ENCODE assay signal across 19 mouse cellular contexts in the genomic region with DNA sequence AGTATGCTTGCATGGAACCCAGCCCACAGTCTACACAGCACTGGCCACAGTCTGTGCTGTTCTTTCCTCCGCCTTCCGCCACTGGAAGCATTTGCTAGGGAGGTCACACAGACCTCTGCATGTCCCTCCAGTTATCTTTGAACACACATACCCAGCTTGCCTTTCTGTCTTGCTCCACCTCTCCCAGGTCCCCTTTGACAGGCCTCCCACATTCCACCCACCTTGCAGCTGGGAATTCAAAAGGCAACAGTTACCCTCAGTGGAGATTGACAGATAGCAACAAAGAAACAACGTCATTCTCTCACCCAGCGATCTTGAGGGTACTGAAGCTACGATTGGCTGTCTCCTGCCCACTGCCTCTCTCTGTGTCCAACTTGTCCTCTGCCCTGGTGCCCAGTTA.
A peak's percentile ranks its signal among the peaks of the same experiment; 100 is the strongest.
DNase-seq lines count a peak whose midpoint lies in the region; ATAC-seq and TF ChIP-seq lines count a peak whose summit lies in the region.
"Had no signal": no experiment of that assay in that cellular context is flagged by ENCODE, and none has a peak within 500 bp of the region (broad histone marks: within the 10 kb centered on the region; RNA-seq: fewer than 3 reads in every experiment).

No protein-coding gene starts in this region.

- WGBS in heart, embryonic 10.5 days: 47% methylated on average over 5 of the region's 5 CpGs
- 70% methylated on average over 5 of the region's 5 CpGs for WGBS in heart, adult 2 months
- 47% methylated on average over 5 of the region's 5 CpGs for WGBS in heart, embryonic 16.5 days
- WGBS in lung, embryonic 16.5 days: 51% methylated on average over 5 of the region's 5 CpGs

- peaks cover 36% of the 10 kb centered on the region for H3K4me1 ChIP-seq in heart, embryonic 10.5 days
- H3K4me1 ChIP-seq in heart, adult 2 months (ENCODE audit: control insufficient read depth, insufficient read depth, low read length): peaks cover 4% of the 10 kb centered on the region; the same call in 1 of the 2 replicates
- peaks cover 22% of the 10 kb centered on the region for H3K4me1 ChIP-seq in heart, embryonic 16.5 days (ENCODE audit: control insufficient read depth, insufficient read depth, low read length)
- peaks cover 8% of the 10 kb centered on the region; the same call in 1 of the 2 replicates for H3K4me1 ChIP-seq in lung, embryonic 16.5 days (replicated peaks; ENCODE audit: control insufficient read depth, insufficient read depth, low read length)
- H3K4me1 ChIP-seq: neural tube, embryonic 13.5 days had no signal

- no peak for DNase-seq in heart, embryonic 10.5 days (ENCODE audit: low spot score)
- DNase-seq in heart, adult 2 months: no peak
- no peak for DNase-seq in heart, postnatal 36 days
- DNase-seq in lung, postnatal 25 days (ENCODE audit: low spot score): no peak
- DNase-seq in kidney, postnatal 36 days: no peak
- DNase-seq: cerebellum, adult 2 months; cerebellum, postnatal 36 days; embryo, embryonic 11 days; thymus, adult 18-20 months; thymus, postnatal 36 days had no signal

- no peak for TF ChIP-seq CTCF in heart, adult 2 months (IDR thresholded peaks at IDR 0.05)

- no peak overlapping the region for H3K4me2 ChIP-seq in heart, embryonic 16.5 days (ENCODE audit: low read depth, low read length)
- no peak overlapping the region for H3K4me2 ChIP-seq in lung, embryonic 16.5 days (ENCODE audit: low read depth, low read length)
- H3K4me2 ChIP-seq: forebrain, embryonic 13.5 days; hindbrain, embryonic 13.5 days; neural tube, embryonic 13.5 days had no signal

- no peak overlapping the region for H3K4me3 ChIP-seq in heart, embryonic 10.5 days
- no peak overlapping the region for H3K4me3 ChIP-seq in heart, adult 2 months
- H3K4me3 ChIP-seq in heart, embryonic 16.5 days (ENCODE audit: low read length): no peak overlapping the region
- H3K4me3 ChIP-seq in lung, embryonic 16.5 days (ENCODE audit: low read length): no peak overlapping the region
- H3K4me3 ChIP-seq: forebrain, embryonic 13.5 days; hindbrain, embryonic 13.5 days; midbrain, embryonic 10.5 days; myocyte; neural tube, embryonic 13.5 days had no signal

- H3K9ac ChIP-seq in heart, adult 2 months (ENCODE audit: low read depth, low read length): no peak overlapping the region
- H3K9ac ChIP-seq in heart, embryonic 16.5 days (ENCODE audit: low read length): no peak overlapping the region
- no peak overlapping the region for H3K9ac ChIP-seq in lung, embryonic 16.5 days (ENCODE audit: low read length)
- H3K9ac ChIP-seq: forebrain, embryonic 13.5 days; hindbrain, embryonic 13.5 days; neural tube, embryonic 13.5 days had no signal

- intact Hi-C loops in heart, adult 2 months (cut with DNase I): no loop called here
- intact Hi-C loops in heart, postnatal 36 days (cut with DNase I): no loop called here

- no peaks in the 10 kb centered on the region for H3K27me3 ChIP-seq in heart, embryonic 10.5 days (ENCODE audit: insufficient read depth, poor library complexity, severe bottlenecking)
- H3K27me3 ChIP-seq in heart, adult 2 months (ENCODE audit: control insufficient read depth, insufficient read depth, low read length): no peaks in the 10 kb centered on the region
- H3K27me3 ChIP-seq in heart, embryonic 16.5 days (ENCODE audit: control insufficient read depth, insufficient read depth, low read length): no peaks in the 10 kb centered on the region
- no peaks in the 10 kb centered on the region for H3K27me3 ChIP-seq in lung, embryonic 16.5 days (ENCODE audit: control insufficient read depth, insufficient read depth, low read depth, low read length)
- H3K27me3 ChIP-seq: forebrain, embryonic 13.5 days; neural tube, embryonic 13.5 days had no signal

- ATAC-seq in heart, embryonic 16.5 days (replicated peaks; ENCODE audit: extremely low read depth, insufficient read depth, low FRiP score): no peak
- ATAC-seq in lung, embryonic 16.5 days (ENCODE audit: low read depth): peak; percentile 26; the same call in 1 of the 2 replicates
- ATAC-seq: forebrain, embryonic 13.5 days; midbrain, embryonic 16.5 days had no signal

- H3K36me3 ChIP-seq in heart, embryonic 10.5 days: no peaks in the 10 kb centered on the region
- H3K36me3 ChIP-seq in heart, adult 2 months (ENCODE audit: control insufficient read depth, insufficient read depth, low read length): no peaks in the 10 kb centered on the region
- H3K36me3 ChIP-seq in heart, embryonic 16.5 days (ENCODE audit: control insufficient read depth, insufficient read depth): no peaks in the 10 kb centered on the region
- H3K36me3 ChIP-seq in lung, embryonic 16.5 days (ENCODE audit: control insufficient read depth, insufficient read depth, low read length): no peaks in the 10 kb centered on the region
- H3K36me3 ChIP-seq: hindbrain, embryonic 13.5 days; midbrain, embryonic 10.5 days; neural tube, embryonic 13.5 days had no signal

- TF ChIP-seq POLR2A in heart, adult 2 months (IDR thresholded peaks at IDR 0.05; ENCODE audit: insufficient read depth, low read depth, low read length): no peak

- no peak for TF ChIP-seq EP300 in heart, adult 2 months (IDR thresholded peaks at IDR 0.05; ENCODE audit: insufficient read depth, low read depth, low read length)

- peak overlapping the region; percentile 72 for H3K27ac ChIP-seq in heart, embryonic 10.5 days
- no peak overlapping the region for H3K27ac ChIP-seq in heart, adult 2 months
- H3K27ac ChIP-seq in heart, embryonic 16.5 days (ENCODE audit: low read length): peak overlapping the region; percentile 83
- no peak overlapping the region for H3K27ac ChIP-seq in lung, embryonic 16.5 days (ENCODE audit: low read length)
- H3K27ac ChIP-seq: forebrain, embryonic 13.5 days; hindbrain, embryonic 13.5 days; kidney, postnatal 0 days; neural tube, embryonic 13.5 days had no signal

- no peaks in the 10 kb centered on the region for H3K9me3 ChIP-seq in heart, embryonic 10.5 days
- H3K9me3 ChIP-seq in heart, embryonic 16.5 days (replicated peaks; ENCODE audit: control insufficient read depth, low read length): no peaks in the 10 kb centered on the region
- H3K9me3 ChIP-seq in lung, embryonic 16.5 days (ENCODE audit: control insufficient read depth, low read length): no peaks in the 10 kb centered on the region
- H3K9me3 ChIP-seq: forebrain, embryonic 13.5 days; hindbrain, embryonic 13.5 days; midbrain, embryonic 10.5 days; neural tube, embryonic 13.5 days had no signal

- H3K79me2 ChIP-seq in heart, adult 2 months (replicated peaks; ENCODE audit: control insufficient read depth, insufficient read depth, low read length): no peaks in the 10 kb centered on the region

Comparison
In these comparisons a context has a peak if more than half of its experiments do, and no peak if none do; other contexts are left out.
1. H3K27ac ChIP-seq: peak in heart, embryonic 10.5 days (single experiment) and heart, embryonic 16.5 days (single experiment); none in heart, adult 2 months (single experiment) and lung, embryonic 16.5 days (single experiment).